Mouse (Mus musculus) ES-E14 (cell line): Measurements from ENCODE around the gene Dock6. TPM values are rescaled to one million over a fixed set of nuclear protein-coding genes. Genes with fewer than 3 reads are reported as not detected.

Experiments used
- DNase-seq: peaks from one replicate; pipeline ENCODE4 v3.0.0-alpha.2; 2013; ENCODE audit warnings: low read depth, low spot score
- H3K27ac ChIP-seq: 2 replicates; pipeline ENCODE4 v1.5.1; 2012; ENCODE audit warnings: low read depth, mild to moderate bottlenecking, low read length, moderate library complexity, mixed read lengths; ENCODE audit not compliant: poor library complexity, insufficient read depth, severe bottlenecking
- H3K36me3 ChIP-seq: 2 replicates; pipeline ENCODE4 v1.6.1; 2012; ENCODE audit warnings: mild to moderate bottlenecking, low read length, moderate library complexity, mixed read lengths; ENCODE audit not compliant: control insufficient read depth, poor library complexity, insufficient read depth, severe bottlenecking
- H3K4me1 ChIP-seq, 2 experiments: fragments of 150-350 bp in 1 of 2; sonication (generic) in 1 of 2; 2 replicates each; pipeline ENCODE4 v1.6.1; 2012; ENCODE audit warnings: low read length in 2 of 2, mild to moderate bottlenecking in 1 of 2, mixed read lengths in 1 of 2; ENCODE audit not compliant: control insufficient read depth in 2 of 2, insufficient read depth in 2 of 2, poor library complexity in 1 of 2
- H3K4me3 ChIP-seq, 2 experiments: fragments of 150-350 bp in 1 of 2; sonication (generic) in 1 of 2; 2 replicates each; pipeline ENCODE4 v1.5.1; 2012; ENCODE audit warnings: low read length in 2 of 2, low read depth in 1 of 2, mild to moderate bottlenecking in 1 of 2, mixed read lengths in 1 of 2; ENCODE audit not compliant: insufficient read depth in 1 of 2, poor library complexity in 1 of 2, severe bottlenecking in 1 of 2
- H3K9ac ChIP-seq: 2 replicates; pipeline ENCODE4 v1.6.1; 2012; ENCODE audit warnings: low read depth, mild to moderate bottlenecking, low read length, mixed read lengths; ENCODE audit not compliant: poor library complexity, insufficient read depth, severe bottlenecking
- H3K9me3 ChIP-seq: fragments of 150-350 bp; sonication (generic); 2 replicates; pipeline ENCODE4 v1.6.1; 2012; ENCODE audit warnings: low read depth, mild to moderate bottlenecking, low read length; ENCODE audit not compliant: control insufficient read depth, insufficient read depth
- CHD2 ChIP-seq: IDR thresholded peaks from 2 replicates; pipeline ENCODE4 v1.6.1; 2014; ENCODE audit warnings: mild to moderate bottlenecking, low read depth, low read length, inconsistent platforms
- HCFC1 ChIP-seq: IDR thresholded peaks from 2 replicates; pipeline ENCODE4 v1.6.1; 2012; ENCODE audit warnings: low read length, inconsistent platforms, borderline replicate concordance; ENCODE audit not compliant: insufficient read depth
- MAFK ChIP-seq: IDR thresholded peaks from 2 replicates; pipeline ENCODE4 v1.6.1; 2014; ENCODE audit warnings: mild to moderate bottlenecking, low read depth, low read length, inconsistent platforms; ENCODE audit not compliant: insufficient read depth
- ZC3H11A ChIP-seq: IDR thresholded peaks from 2 replicates; pipeline ENCODE4 v1.6.1; 2012; ENCODE audit warnings: low read depth, mild to moderate bottlenecking, inconsistent platforms, low read length, borderline replicate concordance
- ZNF384 ChIP-seq: IDR thresholded peaks from 2 replicates; pipeline ENCODE4 v1.6.1; 2012; ENCODE audit warnings: low read depth, low read length, inconsistent platforms
- in situ Hi-C, 2 experiments: fragments of 600-800 bp; cut with MboI; formaldehyde crosslinking; loops; one replicate each; pipeline ENCODE4 v1.15.1; 2025; ENCODE audit warnings: low sequenced_read_pairs in 2 of 2, inconsistent platforms in 1 of 2; ENCODE audit not compliant: unreplicated experiment in 2 of 2
- total RNA-seq: library from RNA; depleted of rRNA; stranded (reverse); fragments of 300-350 nt; gene quantifications from 2 replicates; pipeline ENCODE4 v1.2.3, GENCODE M21; 2012; rRNA removed

The Dock6 gene
- total RNA-seq, 1 experiment, result 45.4 TPM

DNA sequence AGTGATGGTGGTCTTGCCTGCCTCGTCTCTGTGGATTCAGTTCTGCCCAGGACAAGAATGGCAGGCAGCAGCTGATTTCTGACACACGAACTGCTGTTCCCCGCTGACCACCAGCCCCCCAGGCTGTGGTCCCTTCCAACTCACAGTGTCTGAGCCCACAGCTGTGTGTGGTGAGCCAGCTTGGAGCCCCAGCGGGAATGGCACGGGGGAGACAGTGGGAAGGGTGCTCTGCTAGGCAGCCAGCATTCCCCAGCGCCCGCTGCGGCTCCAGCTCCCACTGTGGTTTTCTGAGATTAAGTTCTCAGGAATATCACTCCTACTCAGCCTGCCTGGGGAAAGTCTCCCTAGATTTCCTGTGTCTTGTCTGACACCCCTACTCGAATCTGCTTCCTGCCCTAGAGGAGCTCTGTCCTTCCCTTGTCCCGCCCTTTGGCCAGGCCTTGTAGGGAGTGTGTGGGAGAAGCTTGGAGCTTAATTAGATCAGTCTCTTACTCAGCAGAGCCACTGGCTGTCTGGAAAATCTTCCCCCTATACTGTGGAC, 100.1 kb downstream of the Dock6 start:
- TF ChIP-seq ZNF384 (no peak), HCFC1 (no peak), MAFK (no peak), CHD2 (no peak), ZC3H11A (no peak)
- peaks cover 32% of the 10 kb centered on the region for H3K36me3 ChIP-seq
- no peak overlapping the region for H3K4me3 ChIP-seq
- H3K27ac ChIP-seq, result no peak overlapping the region; the same call in 1 of the 2 replicates
- in situ Hi-C loops, result no loop called here
- DNase-seq, result no peak
- H3K9ac ChIP-seq, result no peak overlapping the region
- no peaks in the 10 kb centered on the region for H3K9me3 ChIP-seq
- H3K4me1 ChIP-seq, result peaks cover 0 to 17% of the 10 kb centered on the region in 2 experiments; a peak in 3 of 4 replicates

DNA sequence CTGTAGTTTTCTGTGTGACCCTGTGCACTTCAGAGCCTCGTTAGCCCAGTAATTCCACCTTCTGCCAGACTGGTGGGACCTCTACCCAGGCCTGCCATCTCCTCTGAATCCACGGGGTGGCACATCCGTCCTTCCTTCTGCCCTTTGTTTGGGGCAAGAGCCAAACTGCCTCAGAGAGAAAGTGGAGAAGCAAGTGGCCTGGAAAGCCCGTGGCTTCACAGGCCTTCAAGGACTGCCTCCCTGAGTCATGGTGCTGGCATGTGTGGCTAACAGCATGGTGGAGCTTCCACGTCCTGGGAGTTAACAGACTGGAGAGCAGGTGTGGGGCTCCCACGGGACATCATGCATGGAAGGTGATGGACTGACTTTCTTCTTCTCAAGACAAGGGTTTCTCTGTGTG, 101.1 kb downstream of the Dock6 start:
- H3K4me1 ChIP-seq, result peaks cover 0 to 19% of the 10 kb centered on the region in 2 experiments; a peak in 3 of 4 replicates
- in situ Hi-C loops, result no loop called here
- H3K9ac ChIP-seq, result no peak overlapping the region
- no peak overlapping the region for H3K27ac ChIP-seq
- no peak for DNase-seq
- peaks cover 34% of the 10 kb centered on the region for H3K36me3 ChIP-seq
- no peak for TF ChIP-seq ZNF384
- TF ChIP-seq CHD2, result no peak
- no peak for TF ChIP-seq HCFC1
- no peak for TF ChIP-seq MAFK
- no peaks in the 10 kb centered on the region for H3K9me3 ChIP-seq
- H3K4me3 ChIP-seq, result no peak overlapping the region

DNA sequence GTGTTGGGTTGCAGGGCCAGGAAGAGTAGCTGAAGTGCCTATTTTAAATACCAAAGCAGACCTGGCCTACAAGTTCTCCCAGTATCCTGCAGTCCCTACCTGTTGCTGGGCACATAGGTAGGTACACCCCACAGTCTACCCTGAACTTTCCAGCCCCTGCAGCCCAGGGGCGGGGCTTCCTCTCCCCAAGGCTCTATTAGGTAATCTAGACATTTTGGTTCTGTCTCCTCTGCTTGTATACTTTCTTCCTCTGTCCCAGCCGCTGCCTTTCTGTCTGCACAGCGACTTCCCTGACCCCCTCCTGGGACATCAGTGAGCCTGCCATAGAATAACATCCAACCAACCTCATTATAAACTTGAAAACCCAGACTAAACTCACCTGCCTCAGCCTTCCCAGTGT, 102.1 kb downstream of the Dock6 start:
- Histone ChIP-seq H3K4me1 (peaks cover 0 to 17% of the 10 kb centered on the region in 2 experiments; a peak in 3 of 4 replicates), H3K9me3 (no peaks in the 10 kb centered on the region), H3K9ac (no peak overlapping the region), H3K4me3 (no peak overlapping the region), H3K27ac (no peak overlapping the region), H3K36me3 (peaks cover 39% of the 10 kb centered on the region)
- TF ChIP-seq MAFK (no peak), CHD2 (no peak), HCFC1 (no peak), ZC3H11A (no peak), ZNF384 (no peak)
- DNase-seq, result no peak
- in situ Hi-C loops, result no loop called here

Other genes starting within 250 kb of the Dock6 start
- 104 and 122 TPM in 2 replicates for gene Smarca4, start 236.5 kb downstream of the Dock6 start, total RNA-seq
- 95.7 and 184 TPM in 2 replicates for gene Ldlr, start 129.2 kb downstream of the Dock6 start, total RNA-seq
- 127 and 169 TPM in 2 replicates for gene Spc24, start 92.3 kb downstream of the Dock6 start, total RNA-seq
- 32.6 and 51.6 TPM in 2 replicates for gene Kank2, start 53.9 kb downstream of the Dock6 start, total RNA-seq
- gene Angptl8, start 17.1 kb downstream of the Dock6 start, total RNA-seq, result 0.48 TPM in 1 of 2 replicates, not detected in the other
- gene Rab3d, start 65.6 kb upstream of the Dock6 start, total RNA-seq, result 4.4 and 9.5 TPM in 2 replicates
- gene Ccdc159, start 74.8 kb upstream of the Dock6 start, total RNA-seq, result 1.8 and 1.9 TPM in 2 replicates
- 38.1 and 75.3 TPM in 2 replicates for gene Tmem205, start 74.9 kb upstream of the Dock6 start, total RNA-seq
- gene Plppr2, start 84.4 kb upstream of the Dock6 start, total RNA-seq, result 2.0 and 2.6 TPM in 2 replicates
- gene Swsap1, start 103.1 kb upstream of the Dock6 start, total RNA-seq, result 9.5 and 10.8 TPM in 2 replicates
- 1.7 and 3.9 TPM in 2 replicates for gene Epor, start 110.9 kb upstream of the Dock6 start, total RNA-seq
- gene Rgl3, start 136.8 kb upstream of the Dock6 start, total RNA-seq, result 0.27 and 0.37 TPM in 2 replicates
- gene Ccdc151, start 150.0 kb upstream of the Dock6 start, total RNA-seq, result 1.4 and 2.5 TPM in 2 replicates
- gene Prkcsh, start 150.2 kb upstream of the Dock6 start, total RNA-seq, result 234 and 379 TPM in 2 replicates
- 2.6 and 5.0 TPM in 2 replicates for gene Elavl3, start 199.4 kb upstream of the Dock6 start, total RNA-seq
- not detected in 2 replicates for gene Gm49318, start 218.6 kb upstream of the Dock6 start, total RNA-seq
- 10.9 and 14.3 TPM in 2 replicates for gene Zfp653, start 218.7 kb upstream of the Dock6 start, total RNA-seq
- gene Ecsit, start 232.8 kb upstream of the Dock6 start, total RNA-seq, result 37.5 and 38.2 TPM in 2 replicates
- 14.0 and 25.6 TPM in 2 replicates for gene Cnn1, start 246.6 kb upstream of the Dock6 start, total RNA-seq